Mouse (Mus musculus): ENCODE measurements around the gene Esyt2.

Esyt2 gene

DNA sequence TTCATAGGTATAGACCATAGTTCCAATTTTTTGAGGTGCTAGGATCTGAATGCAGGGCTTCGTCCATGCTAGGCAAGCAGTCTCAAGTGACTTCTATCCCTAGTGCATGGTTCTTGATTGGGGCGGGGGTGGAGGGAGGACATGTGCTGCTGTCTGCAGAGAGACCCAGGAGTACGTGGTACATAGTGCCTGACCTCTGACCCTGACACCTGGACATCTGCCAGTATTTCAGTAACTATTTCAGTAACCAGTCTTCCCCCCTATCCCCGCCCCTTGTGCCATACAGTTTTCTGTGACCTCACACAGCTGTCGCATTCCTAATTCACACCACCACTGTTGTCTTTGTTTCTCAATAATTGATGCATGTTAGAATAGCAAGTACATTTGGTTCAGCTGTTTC lies 71.4 kb downstream of the Esyt2 start:
- no peak for DNase-seq (ENCODE audit: inconsistent age in 2 of 2, low spot score in 1 of 2)

DNA sequence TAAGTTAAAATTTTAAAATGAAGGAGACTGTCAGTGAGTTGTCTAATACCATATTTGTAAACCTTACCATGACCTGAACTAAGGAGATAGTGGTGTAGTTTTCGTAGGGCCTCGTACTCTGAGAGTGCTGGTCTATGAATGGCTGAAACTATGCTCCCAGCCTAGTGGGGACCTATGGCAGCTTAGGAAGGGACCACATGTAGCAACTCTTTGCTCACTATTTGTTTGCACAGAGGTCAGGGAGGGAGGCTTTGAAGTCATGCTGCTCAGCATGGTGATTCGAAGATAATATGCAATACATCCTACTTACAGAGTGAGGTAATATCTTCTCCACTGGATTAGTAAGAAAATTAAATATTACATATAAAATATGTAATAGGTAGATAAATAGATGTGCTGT lies 73.7 kb downstream of the Esyt2 start:
- no peak for DNase-seq (ENCODE audit: inconsistent age in 2 of 2, low spot score in 1 of 2)

DNA sequence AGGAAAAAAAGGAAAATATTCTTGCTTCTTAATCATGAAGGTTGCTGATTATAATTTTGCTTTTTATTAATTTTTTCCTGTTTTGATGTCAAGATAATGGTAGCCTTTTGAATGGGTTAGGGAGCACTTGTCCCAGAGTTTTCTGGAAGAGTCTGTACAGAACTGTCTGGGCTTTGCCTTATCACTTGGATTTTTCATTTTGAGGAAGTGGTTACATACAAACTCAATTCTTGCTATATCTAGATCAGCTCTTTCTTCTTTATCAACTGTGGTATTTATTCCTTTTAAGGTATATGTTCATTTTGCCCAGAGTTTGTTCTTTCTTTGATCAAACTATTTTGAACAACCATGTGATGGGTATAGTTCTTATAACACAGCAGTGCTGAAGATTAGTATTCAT lies 81.1 kb downstream of the Esyt2 start:
- DNase-seq (ENCODE audit: inconsistent age in 2 of 2, low spot score in 1 of 2) = no peak

- DNase-seq (ENCODE audit: inconsistent age in 2 of 2, low spot score in 1 of 2) = no peak
Observed at GRCm38 (mm10) chr12:116366900-116367299, 85.9 kb downstream of the Esyt2 start.

DNA sequence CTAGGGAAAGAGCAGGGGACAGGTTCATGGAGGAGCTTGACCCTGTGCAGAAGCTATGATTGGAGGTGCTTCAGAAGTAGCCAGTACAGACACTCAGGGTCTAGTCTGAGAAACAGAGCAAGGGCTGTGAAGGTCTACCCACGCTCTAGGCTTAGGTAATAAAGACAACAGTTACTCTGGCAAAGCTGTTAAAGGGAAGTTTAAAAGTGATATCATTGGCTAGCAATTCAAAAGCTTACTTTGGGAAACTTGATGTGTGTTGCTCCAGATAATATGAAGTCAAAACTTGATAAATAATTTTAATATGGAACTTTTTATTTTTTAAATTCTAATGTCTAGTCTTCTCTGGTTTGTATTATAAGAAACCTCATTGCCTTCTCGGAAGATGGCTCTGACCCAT lies 86.3 kb downstream of the Esyt2 start:
- DNase-seq (ENCODE audit: inconsistent age in 2 of 2, low spot score in 1 of 2) = no peak

DNA sequence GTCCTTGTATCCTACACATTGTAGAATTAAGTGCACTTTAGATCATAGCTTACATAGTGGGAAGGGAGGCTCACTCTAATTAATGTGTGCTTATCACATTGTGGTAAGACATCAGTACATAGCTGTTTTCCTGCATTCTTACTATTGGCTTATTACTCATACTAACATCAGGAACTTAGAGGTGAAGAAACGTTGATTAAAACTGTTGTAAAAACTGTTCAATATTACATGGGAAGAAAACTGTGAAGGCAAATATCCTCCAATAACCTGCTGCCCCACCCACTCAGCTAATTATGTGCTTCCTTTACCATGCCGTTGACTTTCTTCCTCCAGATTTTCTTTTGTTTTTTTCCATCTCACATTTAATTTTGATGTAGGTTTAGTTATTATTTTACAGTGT lies 87.9 kb downstream of the Esyt2 start:
- no peak for DNase-seq (ENCODE audit: inconsistent age in 2 of 2, low spot score in 1 of 2)

- no peak for DNase-seq (ENCODE audit: inconsistent age in 2 of 2, low spot score in 1 of 2)
Observed at GRCm38 (mm10) chr12:116383101-116383500, 102.1 kb downstream of the Esyt2 start.

- DNase-seq (ENCODE audit: inconsistent age in 2 of 2, low spot score in 1 of 2) = no peak
Observed at GRCm38 (mm10) chr12:116383995-116384394, 103.0 kb downstream of the Esyt2 start.

DNA sequence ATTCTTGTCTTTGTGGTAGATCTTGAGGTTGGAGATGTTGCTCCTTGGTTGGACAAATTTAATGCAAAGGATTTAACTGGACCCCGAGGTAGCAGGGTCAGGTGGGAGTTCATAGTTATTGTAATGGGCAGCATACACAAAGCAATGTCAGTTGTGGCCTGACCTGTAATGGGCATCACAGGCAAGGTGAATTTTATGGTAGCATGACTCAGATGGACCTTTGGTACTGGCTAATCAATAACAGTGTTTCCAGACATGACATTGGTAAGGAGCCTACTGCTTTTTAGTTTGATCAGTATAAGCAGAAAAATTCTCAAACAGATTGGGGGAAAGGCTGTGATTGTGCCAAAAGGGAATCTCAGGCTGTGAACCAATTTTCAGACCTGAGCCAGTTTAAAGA lies 105.8 kb downstream of the Esyt2 start:
- DNase-seq (ENCODE audit: inconsistent age in 2 of 2, low spot score in 1 of 2) = no peak

- no peak for DNase-seq (ENCODE audit: inconsistent age in 2 of 2, low spot score in 1 of 2)
Observed at GRCm38 (mm10) chr12:116389868-116390267, 108.9 kb downstream of the Esyt2 start.

DNA sequence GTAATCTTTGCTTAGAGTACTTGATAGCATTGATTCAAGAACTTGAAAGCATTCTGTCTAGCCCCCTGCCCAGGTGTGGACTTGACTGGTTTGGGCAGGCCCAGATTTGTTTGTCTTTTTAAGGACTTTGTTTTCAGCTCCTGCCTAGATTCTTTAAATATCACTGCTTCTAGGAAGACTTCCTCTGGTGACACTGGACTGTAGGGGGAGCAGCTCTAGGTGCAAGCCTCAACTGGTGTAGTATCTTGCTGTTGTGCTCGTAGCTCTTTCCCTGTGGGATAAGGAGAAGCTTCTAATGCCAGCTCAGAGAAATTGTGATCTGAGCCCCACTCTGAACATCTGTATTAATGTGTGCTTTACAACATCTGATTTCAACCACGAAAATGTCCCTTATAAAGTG lies 113.3 kb downstream of the Esyt2 start:
- no peak for DNase-seq (ENCODE audit: inconsistent age in 2 of 2, low spot score in 1 of 2)

DNA sequence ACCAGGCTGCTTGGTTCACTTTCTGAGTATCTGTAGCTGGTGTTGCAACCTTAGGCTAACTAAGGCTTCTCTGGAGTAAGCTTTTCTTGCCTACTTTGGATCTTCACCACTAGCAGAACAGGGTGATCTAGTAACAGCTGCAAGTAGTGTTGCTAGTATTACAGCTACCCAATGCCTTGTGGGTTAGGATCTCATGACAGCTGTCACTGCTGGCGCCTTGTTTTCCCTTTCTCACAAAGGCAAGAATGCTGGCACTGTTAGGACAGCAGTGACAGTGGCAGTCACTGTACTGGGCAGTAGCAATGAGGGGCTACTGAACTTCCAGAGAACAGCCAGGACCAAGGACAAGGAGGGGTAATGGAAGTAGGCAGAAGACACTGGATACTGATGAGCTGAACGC lies 114.3 kb downstream of the Esyt2 start:
- DNase-seq (ENCODE audit: inconsistent age in 2 of 2, low spot score in 1 of 2) = no peak

- DNase-seq (ENCODE audit: inconsistent age in 2 of 2, low spot score in 1 of 2) = peak in 1 of 2 experiments; percentile 51
Observed at GRCm38 (mm10) chr12:116396072-116396695, 115.2 kb downstream of the Esyt2 start.

GRCm38 (mm10) chr12:116404012-116404679 lies 123.2 kb downstream of the Esyt2 start:
- peak; percentile 21 to 53 for DNase-seq (ENCODE audit: inconsistent age in 2 of 2, low spot score in 1 of 2)

DNA sequence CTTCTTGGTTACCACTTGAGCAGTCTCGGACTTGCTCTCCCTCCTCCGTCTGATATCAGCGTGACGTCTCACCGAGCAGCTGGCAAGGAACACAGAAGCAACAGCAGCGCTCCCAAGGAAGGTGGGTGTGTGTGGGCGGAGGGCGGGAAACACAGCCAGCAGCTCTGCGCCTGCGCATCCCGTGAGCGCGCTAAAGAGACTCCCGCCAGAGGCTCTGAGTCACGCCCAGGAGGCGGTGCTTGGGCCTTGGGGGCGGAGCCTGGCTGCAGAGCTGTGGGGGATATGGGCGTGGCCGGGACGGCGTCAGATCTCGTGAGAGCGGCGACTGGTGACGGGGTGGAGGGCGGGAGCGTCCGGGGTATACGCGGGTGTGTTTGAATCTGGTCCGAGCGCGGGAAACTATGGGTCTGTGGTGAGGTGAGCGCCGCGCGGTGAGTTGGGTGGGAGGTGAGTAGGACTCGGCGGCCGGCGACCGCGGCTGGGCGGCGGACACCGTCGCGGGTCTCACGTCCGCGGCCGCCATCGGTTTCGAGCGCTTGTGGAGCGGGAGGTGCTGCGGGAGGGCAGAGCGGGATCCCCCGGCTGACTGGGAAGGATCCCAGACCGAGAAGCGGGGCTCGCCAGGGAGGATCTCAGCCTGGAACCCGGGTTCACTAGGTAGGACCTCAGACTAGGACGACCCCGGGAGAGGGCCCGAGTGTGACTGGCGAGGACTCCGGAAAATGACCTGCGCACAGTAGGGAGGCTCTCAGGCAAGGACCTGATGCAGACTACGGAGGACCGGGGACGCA lies 124.2 kb downstream of the Esyt2 start, which contains the start of gene Ncapg2:
Gene Ncapg2 (plus strand): TSS at position 358 of the 791 bp plus-strand sequence.
- DNase-seq (ENCODE audit: inconsistent age in 2 of 2, low spot score in 1 of 2) = peak; percentile 98 to 99

- DNase-seq (ENCODE audit: inconsistent age in 2 of 2, low spot score in 1 of 2) = no peak
Observed at GRCm38 (mm10) chr12:116405836-116406155, 124.8 kb downstream of the Esyt2 start.

GRCm38 (mm10) chr12:116407883-116408282 lies 126.9 kb downstream of the Esyt2 start:
- DNase-seq (ENCODE audit: inconsistent age in 2 of 2, low spot score in 1 of 2) = no peak

GRCm38 (mm10) chr12:116414941-116415340 lies 133.9 kb downstream of the Esyt2 start:
- no peak for DNase-seq (ENCODE audit: inconsistent age in 2 of 2, low spot score in 1 of 2)

DNA sequence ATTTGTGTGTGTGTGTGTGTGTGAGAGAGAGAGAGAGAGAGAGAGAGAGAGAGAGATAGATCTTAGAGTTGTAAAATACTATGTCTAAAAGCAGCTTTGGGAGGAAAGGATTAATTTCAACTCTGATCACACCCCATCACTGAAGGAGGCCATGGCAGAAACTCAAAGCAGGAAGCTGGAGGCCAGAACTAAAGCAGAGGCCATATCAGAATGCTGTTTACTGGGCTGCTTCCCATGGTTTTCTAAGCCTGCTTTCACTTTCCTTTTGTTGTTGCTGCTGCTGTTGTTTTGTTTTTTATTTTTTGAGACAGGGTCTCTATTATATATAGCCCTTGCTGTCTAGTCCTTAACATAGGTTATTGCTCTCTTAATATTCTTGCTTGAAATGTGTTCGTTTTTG lies 135.5 kb downstream of the Esyt2 start:
- no peak for DNase-seq (ENCODE audit: inconsistent age in 2 of 2, low spot score in 1 of 2)

DNA sequence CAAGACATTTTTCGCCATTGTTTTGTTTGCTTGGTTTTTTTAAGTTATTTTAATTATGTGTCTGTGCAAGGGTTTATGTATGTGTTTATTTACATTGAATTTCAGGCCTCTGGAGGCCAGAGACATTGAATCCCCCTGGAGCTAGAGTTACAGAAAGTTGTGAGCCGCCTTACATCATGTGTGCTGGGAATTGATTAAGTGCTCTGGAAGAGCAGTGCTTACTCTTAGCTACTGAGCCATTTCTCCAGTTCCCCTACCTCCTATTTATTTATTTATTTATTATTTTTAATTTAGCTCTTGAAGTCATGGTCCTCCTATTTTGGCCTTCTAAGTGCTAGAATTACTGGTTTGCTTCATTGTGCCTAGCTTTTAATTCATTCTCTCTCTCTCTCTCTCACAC lies 140.7 kb downstream of the Esyt2 start:
- DNase-seq (ENCODE audit: inconsistent age in 2 of 2, low spot score in 1 of 2) = no peak

- no peak for DNase-seq (ENCODE audit: inconsistent age in 2 of 2, low spot score in 1 of 2)
Observed at GRCm38 (mm10) chr12:116425392-116425791, 144.4 kb downstream of the Esyt2 start.

GRCm38 (mm10) chr12:116433742-116434141 lies 152.7 kb downstream of the Esyt2 start:
- DNase-seq (ENCODE audit: inconsistent age in 2 of 2, low spot score in 1 of 2) = no peak

All from adrenal gland, adult (tissue).